Mouse (Mus musculus): ENCODE results near the gene Ccdc121.

Ccdc121 gene

GRCm38 (mm10) chr1:181511307-181511706 lies at the start of gene Ccdc121:
TSS of gene Ccdc121 (minus strand) at chr1:181511451.
- no peak for DNase-seq (ENCODE audit: low read depth, low spot score)

- no peak for DNase-seq (ENCODE audit: low read depth, low spot score)
These were observed 49.1 kb upstream of the Ccdc121 start for GRCm38 (mm10) chr1:181560325-181560724.

- DNase-seq (ENCODE audit: low read depth, low spot score), result no peak
These were observed 48.4 kb upstream of the Ccdc121 start for GRCm38 (mm10) chr1:181559655-181560054.

- DNase-seq (ENCODE audit: low read depth, low spot score), result no peak
These were observed 44.2 kb upstream of the Ccdc121 start for GRCm38 (mm10) chr1:181555475-181555874.

GRCm38 (mm10) chr1:181552533-181553410 lies 41.5 kb upstream of the Ccdc121 start:
- DNase-seq (ENCODE audit: low read depth, low spot score), result no peak

- no peak for DNase-seq (ENCODE audit: low read depth, low spot score)
These were observed 39.6 kb upstream of the Ccdc121 start for GRCm38 (mm10) chr1:181550826-181551225.

GRCm38 (mm10) chr1:181549987-181550386 lies 38.7 kb upstream of the Ccdc121 start:
- DNase-seq (ENCODE audit: low read depth, low spot score), result no peak

- peak; percentile 75 for DNase-seq (ENCODE audit: low read depth, low spot score)
These were observed 34.0 kb upstream of the Ccdc121 start for GRCm38 (mm10) chr1:181545044-181545772.

- DNase-seq (ENCODE audit: low read depth, low spot score), result peak; percentile 9
These were observed 32.6 kb upstream of the Ccdc121 start for GRCm38 (mm10) chr1:181543711-181544383.

GRCm38 (mm10) chr1:181539846-181540769 lies 28.9 kb upstream of the Ccdc121 start:
- no peak for DNase-seq (ENCODE audit: low read depth, low spot score)

- DNase-seq (ENCODE audit: low read depth, low spot score), result no peak
These were observed 26.6 kb upstream of the Ccdc121 start for GRCm38 (mm10) chr1:181537627-181538525.

GRCm38 (mm10) chr1:181535165-181535873 lies 24.1 kb upstream of the Ccdc121 start:
- DNase-seq (ENCODE audit: low read depth, low spot score), result no peak

GRCm38 (mm10) chr1:181529368-181529767 lies 18.1 kb upstream of the Ccdc121 start:
- DNase-seq (ENCODE audit: low read depth, low spot score), result no peak

GRCm38 (mm10) chr1:181525996-181526395 lies 14.7 kb upstream of the Ccdc121 start:
- DNase-seq (ENCODE audit: low read depth, low spot score), result no peak

- no peak for DNase-seq (ENCODE audit: low read depth, low spot score)
These were observed 12.6 kb upstream of the Ccdc121 start for GRCm38 (mm10) chr1:181523831-181524230.

- DNase-seq (ENCODE audit: low read depth, low spot score), result no peak
These were observed 10.3 kb upstream of the Ccdc121 start for GRCm38 (mm10) chr1:181521401-181522091.

- peak; percentile 5 for DNase-seq (ENCODE audit: low read depth, low spot score)
These were observed 7.9 kb upstream of the Ccdc121 start for GRCm38 (mm10) chr1:181519137-181519536.

- DNase-seq (ENCODE audit: low read depth, low spot score), result no peak
These were observed 6.8 kb upstream of the Ccdc121 start for GRCm38 (mm10) chr1:181518046-181518445.

Data from CD4-positive, CD25-positive, alpha-beta regulatory T cell, adult 2 months (primary cell).